In the genomic region with DNA sequence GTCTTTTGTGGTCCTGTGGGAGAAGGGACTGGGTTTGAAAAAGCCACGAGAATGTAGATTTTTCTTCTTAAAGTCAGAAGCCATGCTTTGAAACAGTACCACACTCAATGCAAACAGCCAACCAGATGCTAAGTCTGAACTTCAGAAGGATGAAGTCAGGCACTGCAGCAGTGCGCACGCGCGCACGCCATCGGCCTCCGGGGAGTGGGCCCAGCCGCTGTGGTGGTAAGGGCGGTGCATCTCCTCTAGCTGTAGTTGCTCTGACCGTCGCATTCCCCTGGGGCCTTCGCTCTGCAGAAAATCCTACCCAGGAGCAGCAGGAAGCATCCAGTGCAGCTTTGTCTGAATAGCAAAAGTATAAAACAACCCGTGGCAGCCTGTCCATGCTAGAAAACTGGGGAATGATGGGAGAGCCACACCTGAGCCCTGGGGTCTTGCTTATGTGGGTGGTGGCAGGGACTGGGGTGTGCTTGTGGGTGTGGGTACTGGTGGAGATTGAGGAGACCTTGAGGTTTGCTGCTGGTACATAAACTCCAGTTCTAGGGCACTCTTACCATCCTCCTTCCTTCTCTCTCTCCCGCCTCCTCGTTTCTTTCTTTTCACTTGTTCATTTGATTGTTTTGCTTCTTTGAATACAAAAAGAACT, we compare ENCODE assay signal across 8 mouse cellular contexts. TPM values are rescaled to one million over a fixed set of nuclear protein-coding genes. Genes with fewer than 3 reads are reported as not detected.
DNase-seq lines count a peak whose midpoint lies in the region; ATAC-seq lines count a peak whose summit lies in the region.

No protein-coding gene starts in this region.

- H3K9ac ChIP-seq in embryonic facial prominence, embryonic 11.5 days (replicated peaks; ENCODE audit: low read length) = peak overlapping the region; percentile 54

- no peaks in the 10 kb centered on the region for H3K36me3 ChIP-seq in embryonic facial prominence, embryonic 11.5 days (replicated peaks; ENCODE audit: control insufficient read depth, insufficient read depth, low read depth, low read length)

- H3K4me2 ChIP-seq in embryonic facial prominence, embryonic 11.5 days (ENCODE audit: low read depth, low read length) = peak overlapping the region; percentile 38

- peak; percentile 74 for ATAC-seq in embryonic facial prominence, embryonic 11.5 days (replicated peaks; ENCODE audit: insufficient number of reproducible peaks, low FRiP score, low TSS enrichment, low read depth)
- no peak for ATAC-seq in inflammation-experienced regulatory T-cells, adult 6 months

- no peaks in the 10 kb centered on the region for H3K27me3 ChIP-seq in embryonic facial prominence, embryonic 11.5 days (ENCODE audit: control insufficient read depth, insufficient read depth, low read length)

- no peak overlapping the region for H3K4me3 ChIP-seq in embryonic facial prominence, embryonic 11.5 days (ENCODE audit: low read depth, low read length)

- DNase-seq in layer of hippocampus, adult 11-12 months (ENCODE audit: low spot score) = peak; percentile 45
- no peak for DNase-seq in layer of hippocampus, adult 9-10 months (ENCODE audit: low spot score)
- DNase-seq in embryonic facial prominence, embryonic 11.5 days (ENCODE audit: low spot score) = peak; percentile 75
- DNase-seq in layer of hippocampus, postnatal 36 days = peak; percentile 50 to 51
- peak; percentile 53 to 58 for DNase-seq in right cerebral cortex, adult 2 months (ENCODE audit: low spot score in 2 of 2)
- DNase-seq in cerebellum, adult 8-10 months = no peak
- no peak for DNase-seq in spleen, postnatal 4 days (ENCODE audit: low spot score in 2 of 2)

- H3K4me1 ChIP-seq in embryonic facial prominence, embryonic 11.5 days (ENCODE audit: control insufficient read depth, insufficient read depth, low read length) = no peaks in the 10 kb centered on the region

- no peaks in the 10 kb centered on the region for H3K9me3 ChIP-seq in embryonic facial prominence, embryonic 11.5 days (replicated peaks; ENCODE audit: control insufficient read depth, low read length)

- 26% methylated on average over 16 of the region's 16 CpGs for WGBS in embryonic facial prominence, embryonic 11.5 days

- no peak overlapping the region for H3K27ac ChIP-seq in embryonic facial prominence, embryonic 11.5 days (replicated peaks; ENCODE audit: low read depth, low read length)

RNA-seq across cellular contexts. Expression of gene Phactr3, which starts 56.6 kb away (rescaled TPM):
- 5.6 and 8.0 TPM in 2 replicates for polyA plus RNA-seq in embryonic facial prominence, embryonic 11.5 days (2014; fragmentation: Nextera tagmentation; extraction: Ambion mirVana)
- 100 to 1,000 TPM; 133 to 153 TPM for total RNA-seq in layer of hippocampus, postnatal 36 days (2021)
- under 1 TPM in 2 of 3 experiments, not detected in 1; 0.11 to 0.40 TPM for polyA plus RNA-seq in inflammation-experienced regulatory T-cells, adult 6 months (2017; shearing (Covaris generic))

Comparison
In these comparisons a context has a peak if more than half of its experiments do, and no peak if none do; other contexts are left out.
1. DNase-seq: peak in layer of hippocampus, adult 11-12 months (single experiment), embryonic facial prominence, embryonic 11.5 days (single experiment), layer of hippocampus, postnatal 36 days (2 of 2) and right cerebral cortex, adult 2 months (2 of 2); none in layer of hippocampus, adult 9-10 months (single experiment), cerebellum, adult 8-10 months (single experiment) and spleen, postnatal 4 days (0 of 2).